Mouse (Mus musculus) urinary bladder, postnatal 4 days (tissue): Measurements from ENCODE around the gene B4galnt4.

Source experiments
- DNase-seq, 2 experiments: peaks; one replicate each; pipeline ENCODE4 v3.0.0; 2021 to 2022; ENCODE audit warnings: low spot score in 2 of 2

B4galnt4 gene

GRCm38 (mm10) chr7:141072017-141072745 is 11.3 kb downstream of the B4galnt4 start:
- no peak for DNase-seq

- no peak for DNase-seq
Observed at GRCm38 (mm10) chr7:141073782-141074181, 12.9 kb downstream of the B4galnt4 start.

DNA sequence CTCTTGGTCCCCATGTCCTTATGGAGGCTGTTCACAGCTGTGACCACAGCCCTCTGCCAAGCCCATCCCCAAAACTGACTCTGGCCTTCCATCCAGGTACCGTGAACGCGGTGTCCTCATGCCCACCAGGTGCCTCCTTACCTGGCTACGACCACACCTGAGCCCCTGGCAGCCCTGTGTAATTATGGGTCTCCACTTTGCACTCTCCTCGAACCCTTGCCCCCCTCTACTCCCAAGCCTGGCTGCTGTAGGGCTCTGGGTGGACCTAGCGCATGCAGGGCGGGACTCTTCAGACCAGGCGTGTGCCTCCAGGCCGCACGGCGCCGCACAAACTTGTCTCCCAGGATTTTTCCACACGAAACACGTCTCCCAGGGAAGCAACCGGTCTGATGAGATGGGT is 16.9 kb downstream of the B4galnt4 start, which contains the start of gene Pkp3:
TSS of gene Pkp3 (plus strand) at position 378 of the 400 bp plus-strand sequence.
- no peak for DNase-seq

- peak in 1 of 2 experiments; percentile 50 for DNase-seq
Observed at GRCm38 (mm10) chr7:141078876-141079275, 18.0 kb downstream of the B4galnt4 start.

GRCm38 (mm10) chr7:141079481-141080449 is 18.9 kb downstream of the B4galnt4 start:
- DNase-seq: no peak

DNA sequence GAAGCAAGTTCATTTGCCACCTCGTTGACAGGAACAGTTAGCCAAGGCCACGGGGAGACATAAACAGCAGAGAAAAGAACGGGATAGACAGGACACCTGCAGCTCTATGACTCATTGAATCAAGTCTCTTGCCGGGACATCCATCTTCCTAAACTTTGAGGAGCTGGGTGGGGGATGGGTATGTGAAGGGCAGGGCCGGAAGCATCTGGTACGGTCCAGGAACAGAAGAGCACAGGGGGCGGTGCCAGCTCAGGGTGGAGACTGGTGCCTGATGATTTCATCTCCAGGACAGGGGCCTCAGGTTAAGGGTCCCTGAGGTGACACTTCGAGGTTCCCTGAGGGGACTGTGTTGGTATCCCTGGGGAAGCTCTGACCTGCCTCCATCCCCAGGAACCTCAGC is 27.0 kb downstream of the B4galnt4 start:
- DNase-seq: no peak

GRCm38 (mm10) chr7:141088473-141088872 is 27.6 kb downstream of the B4galnt4 start:
- no peak for DNase-seq

DNA sequence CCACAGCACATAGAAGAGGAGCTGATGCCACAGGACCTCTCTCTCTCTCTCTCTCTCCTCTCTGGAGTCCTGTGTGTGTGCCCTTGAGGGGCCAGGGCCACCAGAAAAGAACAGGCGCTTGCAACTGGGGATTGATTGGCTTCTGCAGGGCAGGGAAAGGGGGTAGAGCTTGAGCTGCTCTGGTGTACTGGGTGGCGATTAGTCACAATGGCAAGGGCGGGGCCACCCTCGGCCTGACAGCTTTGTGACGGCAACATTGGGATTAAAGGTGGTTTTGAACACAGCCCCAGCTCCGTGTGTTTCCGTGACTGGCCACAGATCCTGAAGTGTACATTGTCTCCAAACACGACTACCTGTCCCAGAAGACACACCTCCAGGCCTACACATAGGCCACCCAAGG is 29.3 kb downstream of the B4galnt4 start:
- no peak for DNase-seq

DNA sequence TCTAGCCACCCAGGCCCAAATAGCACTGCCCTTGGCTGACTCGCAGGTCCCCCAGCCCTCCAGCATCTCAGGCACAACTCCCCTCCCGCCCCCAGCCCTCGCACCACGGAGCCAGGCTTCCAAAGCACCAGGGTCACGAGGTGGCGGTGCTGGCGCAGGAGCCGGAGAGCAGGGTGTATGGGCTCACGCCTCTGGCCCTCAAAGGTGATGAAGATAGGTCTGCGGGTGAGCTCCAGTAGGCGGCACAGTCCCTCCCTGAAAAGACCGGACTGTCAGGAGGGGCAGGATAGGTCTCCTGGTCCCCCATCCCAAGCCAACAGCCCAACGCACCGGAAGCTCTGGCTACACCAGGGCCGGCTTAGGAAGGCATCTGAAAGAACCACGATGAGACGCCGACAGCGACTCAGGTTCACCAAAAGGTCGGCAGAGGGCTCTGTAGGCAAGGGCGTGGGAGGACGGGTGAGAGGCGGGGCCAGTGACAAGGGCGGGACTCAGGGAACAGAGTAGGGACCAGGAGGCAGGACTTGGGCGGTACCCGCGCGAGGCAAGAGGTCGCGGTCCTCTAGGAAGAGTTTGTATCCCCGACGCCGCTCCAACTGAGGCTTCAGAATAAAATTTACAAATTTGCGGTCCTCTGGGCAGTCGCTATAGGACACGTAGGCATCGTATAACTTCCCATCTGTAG is 31.3 kb downstream of the B4galnt4 start:
- DNase-seq: peak; percentile 65 to 80

GRCm38 (mm10) chr7:141093950-141094349 is 33.0 kb downstream of the B4galnt4 start:
- no peak for DNase-seq

- no peak for DNase-seq
Observed at GRCm38 (mm10) chr7:141094487-141095205, 33.7 kb downstream of the B4galnt4 start.

- DNase-seq: no peak
Observed at GRCm38 (mm10) chr7:141096021-141096420, 35.1 kb downstream of the B4galnt4 start.

DNA sequence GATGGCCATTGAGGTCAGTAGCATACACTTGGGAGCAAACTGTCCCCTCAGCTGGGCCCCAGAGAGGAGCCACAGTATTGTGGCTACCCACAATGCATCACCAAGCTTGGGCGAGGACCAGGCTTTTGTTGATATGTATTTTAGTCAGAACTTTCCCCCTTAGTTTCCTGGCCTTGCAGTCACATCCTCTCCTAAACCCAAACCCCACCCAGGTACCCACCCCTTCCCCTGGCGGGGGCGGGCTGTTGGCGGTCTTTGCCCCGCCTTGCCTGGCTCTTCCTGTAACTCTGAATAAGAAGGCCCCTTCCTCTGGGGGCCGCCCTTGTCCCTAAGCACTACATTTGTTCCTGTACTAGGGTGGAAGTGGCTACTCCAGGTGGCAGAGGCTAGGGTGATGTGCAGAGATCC is 35.7 kb downstream of the B4galnt4 start:
- DNase-seq: no peak

- no peak for DNase-seq
Observed at GRCm38 (mm10) chr7:141097177-141097576, 36.3 kb downstream of the B4galnt4 start.

DNA sequence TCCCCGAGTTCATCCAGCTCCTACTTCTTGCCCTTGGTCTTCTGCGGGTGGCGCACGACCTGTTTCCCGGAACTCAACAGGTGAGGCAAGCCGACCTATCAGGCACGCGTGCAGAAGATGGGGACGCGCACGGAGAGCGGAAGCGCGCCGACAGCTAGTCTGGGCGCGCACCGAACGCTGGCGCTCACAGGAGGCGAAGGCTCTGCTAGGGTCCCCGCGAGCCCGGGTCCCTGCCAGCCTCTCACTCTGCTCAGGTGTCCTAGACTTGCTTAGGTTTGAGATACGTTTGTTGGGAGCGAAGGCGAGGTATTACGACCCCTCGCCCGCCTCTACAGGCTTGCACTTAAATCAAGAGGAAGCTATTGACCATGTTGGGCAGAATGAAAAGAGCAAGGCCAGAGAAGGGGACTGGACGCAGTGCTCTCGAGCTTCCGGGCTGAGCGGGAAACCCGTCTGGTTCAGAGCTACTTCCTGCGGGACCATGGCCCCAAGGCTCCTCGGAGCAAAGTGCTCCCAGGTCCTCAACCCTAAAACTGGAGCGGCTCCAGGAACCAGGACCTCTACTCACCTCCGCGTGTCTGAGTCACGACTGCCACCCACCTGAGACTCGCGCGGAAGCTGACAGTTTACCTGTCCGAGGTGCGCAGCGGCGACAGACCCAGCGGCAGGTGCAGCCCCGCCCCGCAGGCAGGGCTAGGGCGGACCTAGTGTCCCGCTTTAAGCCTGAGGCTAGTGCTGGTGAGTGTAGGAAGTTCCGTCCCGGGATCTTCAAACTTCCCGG is 39.2 kb downstream of the B4galnt4 start, which contains the start of gene Sigirr:
TSS of gene Sigirr (minus strand) at position 662 of the 781 bp plus-strand sequence.
- DNase-seq: no peak

DNA sequence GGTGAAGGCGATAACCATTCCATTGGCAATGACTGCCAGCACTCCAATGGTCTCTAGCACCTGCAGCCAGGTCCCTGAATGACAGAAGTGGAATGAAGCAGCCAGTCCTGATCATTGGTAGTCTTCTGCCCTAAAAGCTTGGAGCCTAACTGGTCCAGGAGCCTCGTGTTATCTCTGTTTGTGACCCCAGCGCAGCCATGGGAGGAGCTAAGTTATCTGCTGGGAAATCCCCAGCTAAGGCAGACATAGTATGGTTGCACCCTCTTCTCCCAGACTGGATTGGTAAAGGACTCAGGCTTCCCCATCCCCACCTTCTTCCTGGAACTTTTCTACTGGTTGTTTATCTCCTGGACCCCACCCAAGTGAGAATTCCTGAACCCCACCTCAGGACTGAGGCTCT is 42.3 kb downstream of the B4galnt4 start:
- DNase-seq: no peak

GRCm38 (mm10) chr7:141115874-141116273 is 55.0 kb downstream of the B4galnt4 start:
- no peak for DNase-seq

GRCm38 (mm10) chr7:141117636-141118035 is 56.7 kb downstream of the B4galnt4 start, which contains the start of gene Ano9:
Gene Ano9, minus strand, starts transcription at chr7:141117806.
- DNase-seq: no peak

- no peak for DNase-seq
Observed at GRCm38 (mm10) chr7:141119487-141119886, 58.6 kb downstream of the B4galnt4 start.

GRCm38 (mm10) chr7:141120605-141121004 is 59.7 kb downstream of the B4galnt4 start:
- DNase-seq: no peak
